Mouse (Mus musculus) left cerebral cortex, postnatal 36 days (tissue): ENCODE data around the gene Gse1. TPM values are rescaled to one million over a fixed set of nuclear protein-coding genes. Genes with fewer than 3 reads are reported as not detected.
A peak's percentile ranks its signal among the peaks of the same experiment; 100 is the strongest.
"Not testable (repeated sequence)": the region's sequence is repeated elsewhere in the genome, so short reads cannot be mapped to it uniquely, and the experiment has no call there.

Source experiments
- DNase-seq, 2 experiments: peaks; one replicate each; pipeline ENCODE4 v3.0.0; 2021 to 2022; ENCODE audit warnings: low spot score in 2 of 2, mixed read lengths in 1 of 2
- intact Hi-C: fragments of 180-260 bp; cut with DNase I; formaldehyde crosslinking; loops from one replicate; pipeline ENCODE4 v1.15.1; 2025
- total RNA-seq, 2 experiments: library from RNA; stranded (reverse); gene quantifications; 2 replicates each; pipeline ENCODE4 v1.2.3; 2021

Gse1 gene
- total RNA-seq, 2 experiments from 2014 or later = 64.1 to 87.6 TPM

DNA sequence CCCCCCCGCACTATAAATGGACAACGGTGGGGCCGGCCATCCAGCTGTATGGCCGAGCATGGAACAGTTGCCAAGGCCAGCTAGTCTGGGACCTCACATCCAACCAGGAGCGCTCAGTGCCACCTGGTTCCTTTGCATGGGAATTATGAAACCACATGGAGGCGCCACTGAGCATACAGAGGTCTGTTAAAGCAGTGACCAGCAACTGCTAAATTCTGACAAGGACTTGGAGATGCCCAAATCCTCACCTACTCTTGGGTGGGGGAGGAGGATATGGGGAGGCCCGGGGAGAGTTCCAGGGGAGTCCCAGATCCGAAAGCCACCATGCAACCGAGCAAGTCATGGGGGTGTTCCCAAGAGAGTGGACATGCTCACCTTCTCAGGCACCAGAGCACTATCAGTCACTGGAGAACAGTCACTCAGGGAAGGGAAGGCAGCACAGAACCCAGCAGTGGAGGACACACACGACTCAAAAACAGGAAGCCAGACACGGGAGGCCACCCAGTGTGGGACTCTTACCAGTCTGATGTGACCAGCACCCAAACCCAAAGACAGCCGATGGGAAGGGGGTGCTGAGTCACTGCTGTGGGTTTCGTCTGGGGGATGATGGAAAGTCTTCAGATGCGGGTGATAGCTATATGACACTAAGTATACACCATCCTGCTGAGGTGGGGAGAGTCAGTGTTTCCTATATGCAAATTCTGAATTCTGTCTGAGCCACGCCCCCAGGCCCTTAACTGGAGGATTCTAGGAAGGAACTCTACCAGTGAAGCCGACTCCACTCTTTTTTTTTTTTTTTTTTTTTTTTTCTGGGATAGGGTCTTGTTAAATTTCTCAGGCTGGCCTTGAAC lies 104.3 kb downstream of the Gse1 start:
- DNase-seq = no peak
- intact Hi-C loops = no loop called here

DNA sequence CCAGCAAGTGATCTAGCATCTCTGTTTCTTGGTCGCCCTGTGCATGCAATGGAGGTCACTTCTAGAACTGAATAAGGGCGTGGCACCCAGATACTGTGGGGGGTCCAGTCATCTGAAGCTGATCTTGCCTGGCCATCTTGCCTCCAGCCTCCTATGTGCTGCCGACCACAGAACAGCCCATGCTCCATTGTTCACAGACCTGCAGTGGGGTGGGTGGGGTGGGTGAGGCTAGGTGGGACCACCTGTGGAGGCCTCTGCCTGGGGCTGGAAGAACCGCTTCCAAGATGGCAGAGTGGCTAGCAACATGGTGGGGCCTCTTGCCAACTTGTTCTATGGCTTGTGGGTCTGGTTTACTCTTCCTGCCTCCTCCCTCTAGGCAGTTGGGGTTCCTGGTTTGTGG lies 105.4 kb downstream of the Gse1 start:
- no peak for DNase-seq
- intact Hi-C loops = no loop called here

DNA sequence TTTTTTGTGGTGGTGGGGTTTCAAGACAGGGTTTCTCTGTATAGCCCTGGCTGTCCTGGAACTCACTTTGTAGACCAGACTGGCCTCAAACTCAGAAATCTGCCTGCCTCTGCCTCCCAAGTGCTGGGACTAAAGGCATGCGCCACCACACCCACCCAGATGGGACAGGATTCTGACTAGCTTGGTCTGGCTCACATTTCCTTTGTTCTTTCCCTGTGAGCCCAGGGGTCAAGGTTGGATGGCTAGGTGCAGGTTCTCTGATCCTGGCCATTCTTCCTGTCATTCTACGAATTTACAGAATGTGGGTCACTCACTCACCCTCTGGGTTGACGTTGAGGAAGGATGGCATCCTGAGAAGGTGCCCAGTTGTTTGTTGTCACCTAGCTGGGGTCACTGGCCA lies 106.0 kb downstream of the Gse1 start:
- DNase-seq, intact Hi-C loops: not testable (repeated sequence)

DNA sequence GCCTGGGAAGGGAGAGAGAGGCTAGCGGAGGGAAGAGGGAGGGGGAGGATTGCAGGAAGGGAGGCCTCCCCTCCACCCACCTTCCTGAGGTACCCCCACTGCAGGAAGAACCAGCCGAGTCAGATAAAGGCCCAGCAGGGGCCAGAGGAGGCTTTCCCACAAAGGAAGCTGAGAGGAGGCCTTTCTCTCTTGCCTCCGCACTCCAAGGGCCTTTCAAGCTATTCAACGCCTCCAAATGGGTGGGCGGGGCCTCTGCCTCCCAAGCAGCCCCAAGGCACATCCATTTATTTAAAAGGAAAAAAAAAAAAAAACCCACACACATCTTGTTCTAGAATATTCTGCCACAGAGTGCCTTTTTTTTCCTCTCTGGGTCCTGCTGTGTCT lies 106.6 kb downstream of the Gse1 start:
- DNase-seq = no peak
- intact Hi-C loops = no loop called here

DNA sequence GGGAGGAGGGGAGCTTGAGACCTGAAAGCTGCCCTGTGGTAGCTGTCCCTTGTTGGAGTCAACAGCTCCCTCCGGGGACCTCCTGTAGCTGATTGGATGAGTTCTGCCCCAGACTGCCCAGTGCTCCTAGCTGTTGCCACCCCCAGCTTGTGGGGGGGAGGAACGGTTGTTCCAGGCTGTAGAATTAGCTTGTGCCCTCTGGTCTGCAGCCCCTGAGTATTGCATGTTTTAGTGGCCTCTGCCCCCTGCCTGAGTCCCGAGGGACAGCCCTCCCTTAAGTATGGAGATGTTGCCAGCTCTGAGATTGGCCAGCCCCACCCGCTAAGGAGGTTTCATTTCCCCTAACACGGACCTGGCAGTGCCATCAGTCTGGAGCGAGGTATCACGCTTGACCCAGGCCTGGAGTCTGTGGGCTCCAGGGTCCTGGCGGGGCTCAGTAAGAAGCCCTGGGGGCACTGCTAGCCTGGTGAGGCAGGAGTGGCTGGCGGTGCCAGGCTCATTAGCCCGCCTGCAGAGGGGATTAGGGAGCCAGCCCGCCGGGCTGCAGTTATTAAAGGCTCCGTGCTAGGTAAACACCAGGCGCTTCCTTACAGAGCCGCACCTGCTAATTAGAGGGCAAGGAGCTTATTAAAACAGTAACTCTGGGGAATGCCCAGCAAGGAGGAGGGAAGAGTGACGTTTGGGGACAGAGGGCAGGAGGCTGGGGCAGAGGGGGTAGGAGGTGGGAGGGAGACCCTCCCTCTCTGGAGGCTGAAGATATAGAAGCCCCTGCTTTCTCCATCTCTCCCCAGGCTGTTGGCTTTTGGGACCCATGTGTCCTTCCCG lies 107.2 kb downstream of the Gse1 start:
- intact Hi-C loops = no loop called here
- no peak for DNase-seq

DNA sequence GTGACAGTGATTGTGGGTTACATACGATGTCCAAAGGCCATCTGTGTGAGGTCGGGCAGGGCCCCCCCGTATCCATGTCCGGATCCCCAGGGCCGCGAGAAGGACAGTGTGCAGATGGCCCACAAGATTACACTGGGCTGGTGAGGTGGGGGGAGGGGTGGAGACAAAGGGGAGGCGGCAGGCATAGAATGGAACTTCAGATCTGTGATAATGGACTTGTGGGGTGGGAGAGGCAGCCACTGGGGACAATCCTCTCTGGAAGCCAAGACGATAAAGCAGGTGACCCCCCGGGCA lies 107.8 kb downstream of the Gse1 start:
- DNase-seq = no peak
- intact Hi-C loops = no loop called here

DNA sequence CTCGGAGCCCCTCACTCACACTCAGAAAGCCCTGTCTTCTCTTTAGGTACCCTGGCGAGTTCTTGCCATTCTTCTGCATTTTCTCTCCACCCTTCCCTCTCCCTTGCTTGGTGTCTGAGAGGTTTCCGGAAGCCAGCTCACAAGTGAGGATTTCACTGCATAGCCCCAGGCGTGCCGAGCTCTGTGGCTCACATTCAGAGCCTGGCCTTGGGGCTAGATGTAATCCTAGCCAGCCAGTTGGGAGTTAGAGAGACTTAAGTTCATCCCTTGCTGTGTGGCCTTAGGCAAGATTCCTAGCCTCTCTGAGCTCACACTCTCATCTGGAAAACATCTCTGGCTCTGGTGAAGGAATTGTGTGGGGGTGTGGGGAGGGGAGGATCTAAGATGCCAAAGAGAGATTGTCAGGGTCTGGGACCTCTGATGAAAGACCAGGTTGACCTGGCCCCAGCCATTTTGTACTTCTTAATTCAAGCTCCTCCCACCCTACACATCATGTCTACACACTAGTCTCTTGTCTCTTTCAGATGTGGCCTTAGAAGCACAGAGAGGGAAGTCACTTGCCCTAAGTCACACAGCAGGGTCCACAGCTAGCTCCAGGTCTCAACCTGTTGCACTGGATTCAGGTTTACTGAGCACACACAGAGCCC lies 108.8 kb downstream of the Gse1 start:
- no peak for DNase-seq
- intact Hi-C loops = no loop called here

DNA sequence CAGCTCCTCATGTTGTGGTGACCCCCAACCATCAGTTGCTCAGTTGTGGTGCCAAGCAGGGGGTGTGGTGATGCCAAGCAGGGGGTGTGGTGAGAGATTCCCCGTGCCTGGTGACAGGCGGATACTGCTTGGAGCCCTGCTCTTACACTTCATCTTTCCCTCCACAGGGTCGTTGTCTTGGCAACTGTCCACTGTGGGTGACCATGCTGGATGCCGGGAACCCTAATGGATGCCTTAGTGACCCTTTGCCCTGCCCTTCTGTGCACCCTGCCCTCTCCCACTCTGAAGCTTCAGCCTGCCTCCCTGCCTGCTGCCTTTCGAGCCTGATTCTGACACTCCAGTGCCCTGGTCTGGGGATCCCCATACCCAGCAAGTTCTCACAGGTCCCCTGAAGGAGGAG lies 109.4 kb downstream of the Gse1 start:
- intact Hi-C loops = no loop called here
- no peak for DNase-seq

DNA sequence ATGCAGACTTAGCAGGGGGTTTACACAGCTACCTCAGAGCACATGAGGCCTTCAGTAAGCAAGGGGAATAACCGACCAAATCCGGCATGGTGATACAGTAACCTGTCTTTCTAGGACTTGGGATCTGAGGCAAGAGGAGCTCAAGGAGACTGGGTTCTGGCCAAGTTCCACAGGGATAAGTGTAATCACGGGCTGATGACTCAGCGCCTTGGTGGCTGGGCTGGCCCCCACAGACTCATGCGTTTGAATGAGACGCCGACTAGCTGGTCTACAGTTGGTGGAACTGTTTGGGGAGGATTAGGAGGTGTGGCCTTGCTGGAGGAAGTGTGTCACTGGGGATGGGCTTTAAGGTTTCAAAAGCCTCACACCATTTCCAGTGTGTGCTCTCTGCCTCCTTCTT lies 110.4 kb downstream of the Gse1 start:
- intact Hi-C loops = no loop called here

DNA sequence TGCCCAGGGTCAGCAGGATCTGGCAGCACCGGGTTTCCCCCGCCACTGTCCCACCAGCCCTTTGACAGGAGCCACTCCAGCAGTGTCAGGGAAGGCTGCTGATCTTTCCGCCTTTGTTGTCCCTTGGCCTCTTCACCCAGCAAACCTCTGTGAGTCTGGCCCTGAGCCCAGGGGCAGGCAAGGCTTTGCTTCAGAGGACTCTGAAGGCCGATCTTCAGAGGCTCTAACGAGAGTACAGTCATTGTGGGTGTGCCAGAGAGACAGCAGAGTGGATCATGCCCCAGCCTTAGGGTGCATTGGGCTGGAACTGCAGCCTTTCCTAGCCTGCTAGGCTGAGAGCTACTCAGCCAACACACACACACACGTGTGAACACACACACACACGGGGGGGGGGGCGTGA lies 111.5 kb downstream of the Gse1 start:
- no peak for DNase-seq
- intact Hi-C loops = no loop called here

More for the DNA sequence above, 110.4 kb downstream of the Gse1 start:
- no peak for DNase-seq

DNA sequence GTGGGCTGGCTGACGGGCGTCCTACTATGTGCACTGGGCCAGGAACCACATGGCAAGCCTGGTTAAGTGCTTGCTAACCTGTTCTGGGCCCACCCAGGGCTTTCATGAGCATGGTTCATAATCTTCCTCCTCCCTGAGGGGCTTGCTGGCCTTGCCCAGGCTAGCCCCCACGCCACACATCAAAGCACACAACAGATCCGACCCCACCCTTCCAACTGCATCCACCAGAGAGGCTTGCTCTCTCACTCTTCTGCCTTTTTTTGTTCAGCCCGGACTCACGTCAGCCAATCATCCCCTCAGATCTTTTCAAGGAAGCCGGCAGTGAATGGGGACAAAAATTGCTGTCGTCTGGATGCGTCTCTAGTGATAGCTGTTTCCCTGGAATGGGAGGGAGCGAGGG lies 112.9 kb downstream of the Gse1 start:
- no peak for DNase-seq
- intact Hi-C loops = no loop called here

DNA sequence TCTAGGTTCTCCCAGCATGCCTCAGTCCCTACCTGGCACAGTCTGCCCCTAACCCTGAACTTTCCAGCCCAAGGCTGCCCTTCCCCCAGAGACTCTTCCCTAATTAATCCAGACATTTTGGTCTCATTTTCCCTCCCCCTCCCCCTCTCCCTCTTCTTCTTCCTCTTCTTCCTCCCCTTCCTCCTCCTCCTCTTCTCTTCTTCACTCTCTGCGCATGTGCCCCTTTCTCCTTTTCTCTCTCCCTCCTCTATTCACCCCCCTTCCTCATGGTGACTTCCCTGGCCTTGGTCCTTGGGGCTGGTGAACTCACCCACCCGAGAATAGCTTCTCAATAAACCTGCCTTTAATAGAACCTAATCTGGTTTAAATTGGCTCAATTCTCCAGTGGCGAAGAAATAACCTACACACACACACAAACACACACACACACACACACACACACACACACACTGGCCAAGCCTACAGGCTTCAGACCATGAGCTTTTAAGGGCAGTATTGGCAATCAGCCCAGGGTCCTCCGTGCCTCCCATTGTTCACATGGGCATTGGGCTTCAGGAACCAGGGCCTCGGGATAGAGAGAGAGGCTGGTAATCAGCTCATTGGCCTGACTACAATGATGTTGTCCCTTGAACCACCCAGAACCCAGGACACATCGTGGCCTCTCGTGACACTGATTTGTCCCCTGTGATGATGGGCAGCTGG lies 114.7 kb downstream of the Gse1 start:
- intact Hi-C loops = no loop called here
- no peak for DNase-seq

DNA sequence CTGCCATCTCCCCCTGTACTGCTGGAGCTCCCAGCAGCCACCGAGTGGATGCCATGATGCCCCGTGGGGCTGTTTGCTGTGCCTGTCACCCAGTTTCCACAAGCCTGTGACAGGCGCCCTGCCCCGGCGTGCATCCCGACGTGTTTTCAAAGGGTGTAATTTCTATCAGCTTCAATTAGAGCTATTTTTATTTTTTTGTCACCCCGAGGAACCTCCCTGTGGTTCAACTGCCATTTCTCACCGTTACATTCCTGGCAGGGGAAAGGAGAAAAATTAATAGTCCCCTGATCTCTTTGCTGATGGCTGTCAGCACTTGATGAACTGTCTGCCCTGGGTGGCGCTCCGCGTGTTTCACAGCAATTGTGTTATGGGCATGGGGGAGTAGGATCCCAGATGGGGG lies 115.3 kb downstream of the Gse1 start:
- no peak for DNase-seq

DNA sequence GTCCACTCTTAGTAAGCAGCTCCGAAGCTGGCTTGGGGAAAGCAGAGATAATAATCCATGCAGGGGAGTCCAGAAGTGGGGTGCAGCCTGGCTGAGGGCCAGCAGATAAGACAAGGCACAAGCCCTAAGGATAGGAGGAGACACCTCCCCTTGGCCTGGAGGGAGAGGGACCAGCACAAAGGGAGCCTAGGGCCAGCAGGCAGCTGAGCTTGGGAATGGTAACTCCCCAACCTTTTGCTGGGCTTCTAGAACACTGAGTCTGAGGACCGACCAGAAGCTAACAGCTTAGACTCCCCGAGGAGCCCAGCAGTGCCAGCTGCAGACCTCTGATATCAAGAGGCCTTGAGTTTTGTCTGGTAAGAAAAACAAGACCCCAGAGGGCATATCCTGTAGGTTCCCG lies 115.9 kb downstream of the Gse1 start:
- intact Hi-C loops = no loop called here
- no peak for DNase-seq

More for the DNA sequence above, 115.3 kb downstream of the Gse1 start:
- intact Hi-C loops = no loop called here

DNA sequence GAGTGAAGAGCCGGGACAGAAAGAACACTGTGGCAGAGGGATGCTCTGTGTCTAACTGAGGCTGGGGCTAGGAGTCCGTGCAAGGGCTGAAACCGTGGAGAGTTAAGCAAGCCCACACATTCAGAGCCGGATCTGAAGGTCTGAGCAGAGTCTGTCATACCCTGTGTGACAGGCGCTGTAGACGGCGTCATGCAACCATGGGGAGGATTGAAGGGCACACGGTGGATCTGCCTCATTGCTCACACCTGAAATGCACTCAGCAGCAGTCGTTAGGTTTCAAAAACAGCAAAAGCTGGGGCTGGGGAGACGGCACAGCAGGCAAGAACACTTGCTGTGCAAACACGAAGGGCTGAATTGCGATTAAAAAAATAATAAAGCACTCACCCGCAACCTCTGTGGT lies 116.3 kb downstream of the Gse1 start:
- DNase-seq = no peak
- intact Hi-C loops = no loop called here

DNA sequence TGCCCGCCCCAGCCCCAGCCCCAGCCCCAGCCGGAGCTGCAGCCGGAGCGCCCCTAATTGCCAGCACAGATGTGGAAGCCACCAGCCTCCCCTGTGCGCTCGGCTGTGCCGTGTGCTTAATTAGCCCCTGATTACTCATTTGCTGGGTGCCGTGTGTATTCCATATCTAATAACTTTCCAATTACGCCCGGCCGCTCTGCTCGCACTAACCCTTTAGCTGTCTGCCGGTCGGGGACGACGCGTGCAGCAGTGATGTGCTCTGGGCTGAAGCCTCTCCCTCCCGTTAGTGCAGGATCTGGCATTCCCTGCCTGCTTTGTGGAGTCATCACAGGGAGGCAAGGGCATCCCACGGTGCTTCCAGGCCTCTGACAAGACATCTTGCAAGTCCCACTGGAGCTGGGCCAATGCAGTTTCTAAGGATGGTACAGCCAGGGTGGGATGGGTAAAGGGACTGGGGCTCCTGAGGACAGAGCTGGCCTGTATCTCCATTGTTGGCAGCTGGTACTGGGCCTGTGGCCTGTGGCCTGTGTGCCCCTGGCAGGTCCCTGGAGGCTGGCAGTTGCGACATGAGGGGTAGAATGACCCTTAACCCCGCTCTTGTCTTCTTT lies 119.6 kb downstream of the Gse1 start:
- DNase-seq = no peak
- intact Hi-C loops = no loop called here

DNA sequence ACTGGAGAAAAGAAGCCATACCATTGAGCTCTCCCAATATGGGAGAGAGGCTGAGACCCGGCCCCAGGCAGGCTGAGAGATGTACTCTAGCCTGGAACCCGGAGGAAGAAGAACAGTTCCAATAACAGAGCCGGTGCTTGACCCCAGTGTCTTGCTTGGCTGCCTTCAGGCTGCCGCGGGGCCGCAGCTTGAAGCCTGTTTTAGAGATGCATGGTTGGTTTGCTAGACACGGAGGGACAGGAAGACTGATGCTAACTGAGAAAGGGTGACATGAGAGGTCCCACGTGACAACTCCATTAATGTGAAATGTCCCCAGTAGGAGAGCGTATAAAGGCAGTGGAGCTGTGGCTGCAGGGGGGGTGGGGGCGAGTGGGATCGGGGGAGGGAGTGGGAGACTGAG lies 120.7 kb downstream of the Gse1 start:
- no peak for DNase-seq
- intact Hi-C loops = no loop called here

DNA sequence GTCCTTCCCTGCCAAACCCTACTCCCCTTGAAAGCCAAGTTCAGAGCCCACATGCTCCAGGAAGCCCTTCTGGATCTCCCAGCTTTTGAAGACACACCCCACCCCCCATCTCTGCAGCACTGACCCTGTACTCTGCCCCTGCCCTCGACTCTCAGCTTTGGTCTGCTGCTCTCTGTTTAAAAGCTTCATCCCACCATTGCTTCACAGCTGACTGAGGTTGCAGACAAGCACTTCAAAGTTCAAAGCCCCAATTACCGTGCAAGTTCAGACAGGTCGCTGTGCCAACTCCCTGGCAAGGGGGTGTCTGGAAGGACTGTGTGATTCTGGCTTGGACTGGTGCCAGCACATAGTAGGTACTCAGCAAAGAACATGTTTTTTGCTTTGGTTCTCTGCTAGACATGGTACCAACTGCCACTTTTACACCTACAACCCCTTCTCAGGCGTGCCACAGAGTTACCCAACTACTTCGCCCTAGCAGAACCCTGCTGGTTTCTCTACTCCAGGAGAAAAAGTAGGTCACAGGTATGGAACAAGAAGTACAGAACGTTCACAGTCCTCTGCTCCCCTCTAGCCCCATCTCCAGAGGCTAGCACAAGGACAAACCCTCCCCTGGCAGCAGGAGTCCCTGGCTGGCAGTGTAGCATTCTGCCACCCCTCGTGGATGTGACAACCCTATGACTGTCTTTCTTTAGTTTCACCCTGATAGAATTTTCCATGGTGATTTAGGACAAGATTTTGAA lies 123.2 kb downstream of the Gse1 start:
- no peak for DNase-seq
- intact Hi-C loops = loop anchor here (1.0 kb wide), 1 partner anchor 31 kb away; no protein-coding TSS in a partner anchor

DNA sequence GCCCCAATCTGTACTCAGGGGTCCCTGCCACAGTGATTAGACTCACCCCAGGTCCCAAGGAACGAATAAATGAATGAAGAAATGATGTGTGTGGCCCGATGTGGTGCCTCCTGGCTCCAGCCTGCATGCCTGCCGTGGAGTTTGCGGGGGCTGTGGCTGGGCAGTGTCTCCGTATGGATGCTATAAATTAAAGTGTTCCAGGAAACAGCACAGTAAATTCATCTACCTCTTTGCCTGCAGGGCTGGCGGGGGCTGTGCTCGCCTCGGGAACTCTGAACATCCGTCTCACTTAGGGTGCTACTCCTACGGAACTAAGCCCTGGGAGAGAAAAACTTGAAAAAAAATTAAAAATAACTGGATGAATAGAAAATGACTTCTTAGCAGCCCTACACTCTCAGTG lies 123.8 kb downstream of the Gse1 start:
- DNase-seq = peak; percentile 78 to 84
- intact Hi-C loops = loop anchor here (1.0 kb wide), 1 partner anchor 30 kb away; no protein-coding TSS in a partner anchor
